Mouse (Mus musculus) embryonic facial prominence, embryonic 11.5 days (tissue): Measurements from ENCODE around the gene Zmpste24. TPM values are rescaled to one million over a fixed set of nuclear protein-coding genes. Genes with fewer than 3 reads are reported as not detected.

Experiments
- ATAC-seq: fragments of 200-750 bp; cut with Nextera tagmentation; replicated peaks from 2 replicates; pipeline ENCODE4 v1.8.0; 2017; ENCODE audit warnings: low read depth; ENCODE audit not compliant: insufficient number of reproducible peaks, low FRiP score, low TSS enrichment
- DNase-seq: peaks from one replicate; pipeline ENCODE4 v3.0.0-alpha.2; 2015; ENCODE audit warnings: low spot score
- H3K27ac ChIP-seq: fragments of 300-500 bp; sonication (generic); replicated peaks from 2 replicates; pipeline ENCODE4 v1.5.1; 2014; ENCODE audit warnings: mild to moderate bottlenecking, low read depth, low read length, control low read depth
- H3K27me3 ChIP-seq: fragments of 300-500 bp; sonication (generic); 2 replicates; pipeline ENCODE4 v1.6.1; 2014; ENCODE audit warnings: mild to moderate bottlenecking, low read length, moderate library complexity, mixed read lengths; ENCODE audit not compliant: control insufficient read depth, insufficient read depth
- H3K36me3 ChIP-seq: fragments of 300-500 bp; sonication (generic); replicated peaks from 2 replicates; pipeline ENCODE4 v1.6.1; 2014; ENCODE audit warnings: low read depth, mild to moderate bottlenecking, low read length, moderate library complexity, mixed read lengths; ENCODE audit not compliant: control insufficient read depth, insufficient read depth
- H3K4me1 ChIP-seq: fragments of 300-500 bp; sonication (generic); 2 replicates; pipeline ENCODE4 v1.6.1; 2014; ENCODE audit warnings: low read length, mixed read lengths; ENCODE audit not compliant: control insufficient read depth, insufficient read depth
- H3K4me2 ChIP-seq: fragments of 300-500 bp; sonication (generic); 2 replicates; pipeline ENCODE4 v1.6.1; 2014; ENCODE audit warnings: low read depth, mild to moderate bottlenecking, control low read depth, low read length, moderate library complexity
- H3K4me3 ChIP-seq: fragments of 300-500 bp; sonication (generic); 2 replicates; pipeline ENCODE4 v1.5.1; 2014; ENCODE audit warnings: low read depth, low read length, control low read depth
- H3K9ac ChIP-seq: fragments of 300-500 bp; sonication (generic); replicated peaks from 2 replicates; pipeline ENCODE4 v1.6.1; 2014; ENCODE audit warnings: mild to moderate bottlenecking, control low read depth, low read length
- H3K9me3 ChIP-seq: fragments of 300-500 bp; sonication (generic); replicated peaks from 2 replicates; pipeline ENCODE4 v1.6.1; 2016; ENCODE audit warnings: mild to moderate bottlenecking, low read length, inconsistent platforms, mixed read lengths; ENCODE audit not compliant: control insufficient read depth
- WGBS: fragments of 180-500 bp; shearing (Covaris S2); extraction: QIAGEN DNeasy Blood & Tissue Kit; methylation state at CpG from one replicate; pipeline ENCODE4 v1.1.7; 2014; 5-methylcytosine and 5-hydroxymethylcytosine counted together
- polyA plus RNA-seq: library from polyadenylated mRNA; unstranded; fragments of >200 nt; fragmentation: Nextera tagmentation; extraction: Ambion mirVana; gene quantifications from 2 replicates; pipeline ENCODE4 v1.2.1, GENCODE M21; 2014

The Zmpste24 gene
- polyA plus RNA-seq, 1 experiment from 2014 or later, result 26.0 TPM

- no peak overlapping the region for H3K4me3 ChIP-seq
- H3K36me3 ChIP-seq, result no peaks in the 10 kb centered on the region
- no peak overlapping the region for H3K27ac ChIP-seq
- H3K4me2 ChIP-seq, result no peak overlapping the region
- WGBS, result 26% methylated on average over 14 of the region's 14 CpGs
- H3K9ac ChIP-seq, result no peak overlapping the region
- peak; percentile 68 for DNase-seq
- no peaks in the 10 kb centered on the region for H3K9me3 ChIP-seq
- no peak for ATAC-seq
- H3K27me3 ChIP-seq, result no peaks in the 10 kb centered on the region
- H3K4me1 ChIP-seq, result no peaks in the 10 kb centered on the region
Measured at GRCm38 (mm10) chr4:121028659-121029392, 69.2 kb downstream of the Zmpste24 start.

- Histone ChIP-seq H3K36me3 (no peaks in the 10 kb centered on the region), H3K4me2 (no peak overlapping the region), H3K9ac (no peak overlapping the region), H3K9me3 (no peaks in the 10 kb centered on the region), H3K27me3 (no peaks in the 10 kb centered on the region), H3K4me3 (no peak overlapping the region), H3K4me1 (no peaks in the 10 kb centered on the region), H3K27ac (no peak overlapping the region)
- DNase-seq, result no peak
- ATAC-seq, result no peak
- WGBS, result 78% methylated on average over 1 of the region's 1 CpGs
Measured at GRCm38 (mm10) chr4:121028146-121028545, 69.9 kb downstream of the Zmpste24 start.

GRCm38 (mm10) chr4:121025681-121026080, 72.4 kb downstream of the Zmpste24 start:
- Histone ChIP-seq H3K27me3 (no peaks in the 10 kb centered on the region), H3K27ac (no peak overlapping the region), H3K9ac (no peak overlapping the region), H3K4me2 (no peak overlapping the region), H3K9me3 (no peaks in the 10 kb centered on the region), H3K36me3 (no peaks in the 10 kb centered on the region), H3K4me1 (no peaks in the 10 kb centered on the region), H3K4me3 (no peak overlapping the region)
- 64% methylated on average over 2 of the region's 2 CpGs for WGBS
- ATAC-seq (no peak), DNase-seq (no peak)

- Histone ChIP-seq H3K4me3 (no peak overlapping the region), H3K9ac (no peak overlapping the region), H3K9me3 (no peaks in the 10 kb centered on the region), H3K27ac (no peak overlapping the region), H3K4me2 (no peak overlapping the region), H3K4me1 (no peaks in the 10 kb centered on the region), H3K27me3 (no peaks in the 10 kb centered on the region), H3K36me3 (no peaks in the 10 kb centered on the region)
- DNase-seq, result no peak
- WGBS, result 89% methylated on average over 2 of the region's 2 CpGs
- no peak for ATAC-seq
Measured at GRCm38 (mm10) chr4:121023941-121024340, 74.1 kb downstream of the Zmpste24 start.

GRCm38 (mm10) chr4:121023464-121023863, 74.6 kb downstream of the Zmpste24 start:
- ATAC-seq (no peak), DNase-seq (no peak)
- no peaks in the 10 kb centered on the region for H3K4me1 ChIP-seq
- H3K27me3 ChIP-seq, result no peaks in the 10 kb centered on the region
- no peak overlapping the region for H3K4me3 ChIP-seq
- no peaks in the 10 kb centered on the region for H3K36me3 ChIP-seq
- H3K9me3 ChIP-seq, result no peaks in the 10 kb centered on the region
- WGBS, result 82% methylated on average over 7 of the region's 7 CpGs
- H3K27ac ChIP-seq, result no peak overlapping the region
- no peak overlapping the region for H3K9ac ChIP-seq
- H3K4me2 ChIP-seq, result no peak overlapping the region

GRCm38 (mm10) chr4:121021911-121022310, 76.1 kb downstream of the Zmpste24 start:
- H3K4me3 ChIP-seq, result no peak overlapping the region
- no peaks in the 10 kb centered on the region for H3K4me1 ChIP-seq
- H3K9ac ChIP-seq, result no peak overlapping the region
- DNase-seq, result no peak
- no peaks in the 10 kb centered on the region for H3K9me3 ChIP-seq
- ATAC-seq, result no peak
- H3K27ac ChIP-seq, result no peak overlapping the region
- no peak overlapping the region for H3K4me2 ChIP-seq
- H3K36me3 ChIP-seq, result no peaks in the 10 kb centered on the region
- H3K27me3 ChIP-seq, result no peaks in the 10 kb centered on the region

- ATAC-seq, result no peak
- Histone ChIP-seq H3K4me2 (no peak overlapping the region), H3K36me3 (no peaks in the 10 kb centered on the region), H3K4me1 (no peaks in the 10 kb centered on the region), H3K4me3 (no peak overlapping the region), H3K27me3 (no peaks in the 10 kb centered on the region), H3K9ac (no peak overlapping the region), H3K9me3 (no peaks in the 10 kb centered on the region), H3K27ac (no peak overlapping the region)
- DNase-seq, result no peak
- 78% methylated on average over 10 of the region's 10 CpGs for WGBS
Measured at GRCm38 (mm10) chr4:121020040-121020790, 77.8 kb downstream of the Zmpste24 start.

- Histone ChIP-seq H3K9ac (no peak overlapping the region), H3K36me3 (no peaks in the 10 kb centered on the region), H3K4me3 (no peak overlapping the region), H3K4me1 (no peaks in the 10 kb centered on the region), H3K9me3 (no peaks in the 10 kb centered on the region), H3K27me3 (no peaks in the 10 kb centered on the region), H3K4me2 (no peak overlapping the region), H3K27ac (no peak overlapping the region)
- DNase-seq (no peak), ATAC-seq (no peak)
- WGBS, result 82% methylated on average over 3 of the region's 3 CpGs
Measured at GRCm38 (mm10) chr4:121018250-121018649, 79.8 kb downstream of the Zmpste24 start.
